Mouse (Mus musculus): ENCODE results near the gene Rabgap1l. TPM values are rescaled to one million over a fixed set of nuclear protein-coding genes. Genes with fewer than 3 reads are reported as not detected.
A peak's percentile ranks its signal among the peaks of the same experiment; 100 is the strongest.

Rabgap1l gene
- polyA plus RNA-seq, 1 experiment from 2014 or later: 21.3 TPM

DNA sequence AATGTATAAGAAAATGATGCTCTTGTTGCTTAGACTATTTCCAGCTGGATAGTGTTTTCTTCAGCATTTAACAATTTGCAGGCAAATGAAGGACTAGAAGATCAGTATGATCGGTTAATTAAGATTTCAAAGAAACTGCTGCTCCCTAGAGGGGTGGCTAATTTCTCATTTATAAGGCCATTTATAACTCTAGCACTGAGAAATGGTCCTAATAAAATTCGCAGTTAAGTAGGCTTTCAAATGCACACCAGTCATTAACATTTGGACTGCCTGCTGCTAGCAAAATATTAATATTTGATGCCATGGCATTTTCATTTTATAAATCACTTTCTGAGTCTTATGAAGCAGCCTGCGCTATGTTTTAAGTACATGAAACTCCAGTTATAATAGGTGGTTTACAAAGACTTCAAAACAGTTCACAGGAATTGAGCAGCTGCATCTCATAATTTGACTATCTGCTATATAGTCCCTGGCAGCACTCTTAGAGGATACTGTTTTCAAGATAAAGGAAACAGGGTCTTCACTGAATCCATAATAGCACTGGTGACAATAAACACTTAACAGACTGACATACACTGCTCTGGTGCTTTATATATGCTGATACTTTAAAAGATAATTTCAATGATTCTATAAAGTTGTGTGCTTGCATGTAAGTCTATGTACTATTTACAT, 296.0 kb downstream of the Rabgap1l start:
- H3K4me3 ChIP-seq: no peak overlapping the region
- no peak for ATAC-seq
- no peaks in the 10 kb centered on the region for H3K27me3 ChIP-seq
- no peaks in the 10 kb centered on the region for H3K9me3 ChIP-seq (replicated peaks)
- H3K9ac ChIP-seq: no peak overlapping the region
- H3K27ac ChIP-seq: no peak overlapping the region
- no peaks in the 10 kb centered on the region for H3K4me1 ChIP-seq
- 62% methylated on average over 3 of the region's 3 CpGs for WGBS
- H3K36me3 ChIP-seq (ENCODE audit: poor library complexity, severe bottlenecking): no peaks in the 10 kb centered on the region
- no peak overlapping the region for H3K4me2 ChIP-seq

DNA sequence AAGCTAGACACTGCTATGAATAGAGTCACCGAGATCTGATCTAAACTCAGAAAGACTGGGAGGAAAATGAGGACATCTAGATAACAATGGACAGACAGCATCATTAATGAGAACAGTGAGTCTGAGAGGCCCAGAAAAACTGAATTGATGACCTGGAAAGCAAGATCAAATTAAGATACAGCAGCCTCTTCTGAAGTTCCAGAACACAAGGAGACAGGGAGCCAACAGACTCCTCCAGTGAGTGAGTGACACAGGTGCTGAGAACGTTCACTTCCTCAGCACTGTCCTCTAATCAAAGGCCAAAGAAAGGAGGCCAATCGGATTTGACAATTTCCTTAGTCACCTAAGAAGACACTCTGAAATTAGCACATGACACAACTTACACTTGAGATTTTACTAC, 307.3 kb downstream of the Rabgap1l start:
- Histone ChIP-seq H3K27me3 (no peaks in the 10 kb centered on the region), H3K27ac (no peak overlapping the region), H3K9me3 (replicated peaks) (no peaks in the 10 kb centered on the region), H3K9ac (no peak overlapping the region), H3K36me3 (ENCODE audit: poor library complexity, severe bottlenecking) (no peaks in the 10 kb centered on the region), H3K4me1 (no peaks in the 10 kb centered on the region), H3K4me2 (no peak overlapping the region), H3K4me3 (no peak overlapping the region)
- 57% methylated on average over 3 of the region's 3 CpGs for WGBS
- no peak for ATAC-seq

DNA sequence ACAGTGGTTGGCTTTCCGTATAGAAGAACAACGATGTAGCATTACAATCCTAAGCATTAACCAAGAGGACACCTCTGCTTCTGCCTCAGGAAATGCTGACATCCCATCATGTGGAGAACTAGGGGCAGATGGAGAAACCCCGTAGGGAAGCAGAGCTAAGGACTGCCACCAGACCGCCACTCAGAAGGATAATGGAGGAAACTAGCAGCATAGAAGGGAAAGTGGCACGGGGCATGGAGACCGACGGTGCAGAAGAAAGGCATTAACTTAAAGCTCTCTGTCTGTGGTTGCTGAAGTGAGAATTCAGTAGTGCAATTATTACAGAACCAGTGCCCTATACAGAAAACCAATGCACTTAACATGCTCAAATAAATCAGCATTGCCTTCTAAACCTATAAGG, 308.0 kb downstream of the Rabgap1l start:
- H3K36me3 ChIP-seq (ENCODE audit: poor library complexity, severe bottlenecking): no peaks in the 10 kb centered on the region
- peak; percentile 53; the same call in 1 of the 2 replicates for ATAC-seq
- 44% methylated on average over 7 of the region's 7 CpGs for WGBS
- H3K27ac ChIP-seq: no peak overlapping the region
- no peaks in the 10 kb centered on the region for H3K9me3 ChIP-seq (replicated peaks)
- H3K27me3 ChIP-seq: no peaks in the 10 kb centered on the region
- no peak overlapping the region for H3K4me2 ChIP-seq
- no peaks in the 10 kb centered on the region for H3K4me1 ChIP-seq
- H3K9ac ChIP-seq: no peak overlapping the region
- no peak overlapping the region for H3K4me3 ChIP-seq

GRCm38 (mm10) chr1:160481643-160482042, 311.4 kb downstream of the Rabgap1l start:
- H3K9me3 ChIP-seq (replicated peaks): no peaks in the 10 kb centered on the region
- WGBS: 85% methylated on average over 2 of the region's 2 CpGs
- H3K4me3 ChIP-seq: no peak overlapping the region
- no peaks in the 10 kb centered on the region for H3K4me1 ChIP-seq
- H3K27ac ChIP-seq: no peak overlapping the region
- H3K4me2 ChIP-seq: no peak overlapping the region
- H3K36me3 ChIP-seq (ENCODE audit: poor library complexity, severe bottlenecking): no peaks in the 10 kb centered on the region
- no peak overlapping the region for H3K9ac ChIP-seq
- no peaks in the 10 kb centered on the region for H3K27me3 ChIP-seq
- no peak for ATAC-seq

DNA sequence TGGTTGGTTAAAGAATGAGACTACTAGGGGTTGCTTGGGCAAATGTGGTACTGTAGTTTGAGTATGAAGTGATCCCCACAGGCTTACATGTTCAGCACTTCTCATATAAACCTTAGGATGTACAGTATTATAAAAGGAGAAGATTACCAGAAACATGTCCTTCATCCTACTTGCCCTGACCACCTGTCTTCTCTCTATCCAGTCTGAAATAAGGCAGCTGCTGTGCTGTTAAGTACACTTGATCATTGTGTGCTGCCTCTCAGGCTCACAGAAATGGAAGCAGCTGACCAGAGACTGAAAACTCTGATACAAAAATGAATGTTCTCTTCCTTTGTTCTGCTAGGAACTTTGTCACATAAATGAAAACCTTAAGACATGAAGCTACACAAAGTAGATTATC, 325.6 kb downstream of the Rabgap1l start:
- Histone ChIP-seq H3K9ac (no peak overlapping the region), H3K36me3 (ENCODE audit: poor library complexity, severe bottlenecking) (no peaks in the 10 kb centered on the region), H3K27me3 (no peaks in the 10 kb centered on the region), H3K9me3 (replicated peaks) (no peaks in the 10 kb centered on the region), H3K27ac (no peak overlapping the region), H3K4me3 (no peak overlapping the region), H3K4me2 (no peak overlapping the region), H3K4me1 (no peaks in the 10 kb centered on the region)
- no peak for ATAC-seq

- H3K36me3 ChIP-seq (ENCODE audit: poor library complexity, severe bottlenecking): no peaks in the 10 kb centered on the region
- no peaks in the 10 kb centered on the region for H3K4me1 ChIP-seq
- no peak overlapping the region for H3K4me2 ChIP-seq
- no peak for ATAC-seq
- H3K9me3 ChIP-seq (replicated peaks): no peaks in the 10 kb centered on the region
- no peaks in the 10 kb centered on the region for H3K27me3 ChIP-seq
- H3K9ac ChIP-seq: no peak overlapping the region
- H3K4me3 ChIP-seq: no peak overlapping the region
- H3K27ac ChIP-seq: no peak overlapping the region
Observed at GRCm38 (mm10) chr1:160465186-160465585, 327.8 kb downstream of the Rabgap1l start.

DNA sequence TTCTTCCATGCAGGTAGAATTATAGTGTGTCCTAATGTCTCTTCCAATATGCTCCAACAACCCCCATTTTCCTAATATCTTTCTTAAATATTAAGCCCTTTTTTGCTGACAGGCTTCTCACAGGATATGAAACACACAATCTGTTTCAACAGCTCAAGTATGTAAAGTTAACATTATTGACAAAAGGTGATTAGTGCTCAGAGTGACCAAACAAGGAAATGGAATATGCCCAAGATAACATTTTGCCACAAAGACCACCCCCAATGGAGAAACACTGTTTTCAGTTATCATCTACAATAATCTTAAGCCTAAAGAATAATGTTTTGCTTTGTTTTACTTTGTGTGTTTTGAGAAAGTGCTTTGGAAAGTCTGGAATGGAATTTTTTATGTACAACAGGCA, 328.9 kb downstream of the Rabgap1l start:
- Histone ChIP-seq H3K4me2 (no peak overlapping the region), H3K9me3 (replicated peaks) (no peaks in the 10 kb centered on the region), H3K4me3 (no peak overlapping the region), H3K9ac (no peak overlapping the region), H3K27me3 (no peaks in the 10 kb centered on the region), H3K27ac (no peak overlapping the region), H3K4me1 (no peaks in the 10 kb centered on the region), H3K36me3 (ENCODE audit: poor library complexity, severe bottlenecking) (no peaks in the 10 kb centered on the region)
- ATAC-seq: no peak

DNA sequence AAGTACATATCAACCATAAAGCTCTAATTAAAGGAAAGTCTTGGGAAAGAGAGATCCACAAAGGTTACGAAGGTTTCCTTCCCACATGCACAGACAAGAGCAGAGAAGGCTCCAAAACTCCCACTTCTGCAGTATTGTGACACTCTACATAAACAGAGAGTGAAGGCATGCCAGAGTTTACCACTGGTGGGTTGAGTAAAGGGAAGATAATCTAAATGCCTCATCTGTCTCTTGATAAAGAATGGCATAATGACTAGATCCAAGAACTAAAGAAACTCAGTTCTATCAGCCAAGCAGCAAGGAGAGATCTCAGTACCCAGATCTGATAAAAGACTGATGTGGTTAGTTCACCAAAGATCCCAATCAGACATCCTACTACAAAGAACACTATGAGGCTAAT, 332.7 kb downstream of the Rabgap1l start:
- H3K36me3 ChIP-seq (ENCODE audit: poor library complexity, severe bottlenecking): no peaks in the 10 kb centered on the region
- no peak overlapping the region for H3K4me3 ChIP-seq
- no peaks in the 10 kb centered on the region for H3K4me1 ChIP-seq
- no peak overlapping the region for H3K9ac ChIP-seq
- H3K27me3 ChIP-seq: no peaks in the 10 kb centered on the region
- no peak for ATAC-seq
- H3K4me2 ChIP-seq: no peak overlapping the region
- no peak overlapping the region for H3K27ac ChIP-seq
- H3K9me3 ChIP-seq (replicated peaks): no peaks in the 10 kb centered on the region
- 98% methylated on average over 1 of the region's 1 CpGs for WGBS

DNA sequence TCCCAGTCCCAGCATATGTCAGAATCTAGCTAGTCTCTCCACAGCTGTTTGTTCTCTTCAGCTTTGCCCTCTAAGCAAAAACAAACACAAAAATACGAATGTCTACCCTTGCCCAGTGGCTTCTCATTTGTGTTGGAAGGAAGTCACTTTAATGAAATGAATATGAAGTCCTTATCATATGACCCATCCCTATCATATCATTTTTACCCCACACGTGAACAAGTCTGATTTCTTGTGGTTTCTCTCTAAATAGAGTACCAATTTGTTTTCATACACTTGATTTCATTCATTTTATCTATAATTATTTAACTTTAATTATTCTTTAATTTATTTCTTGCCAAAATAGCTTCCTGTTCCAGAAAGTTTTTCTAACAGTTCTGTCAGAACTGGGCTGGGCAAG, 341.3 kb downstream of the Rabgap1l start:
- ATAC-seq: no peak
- Histone ChIP-seq H3K4me2 (no peak overlapping the region), H3K9me3 (replicated peaks) (no peaks in the 10 kb centered on the region), H3K27me3 (no peaks in the 10 kb centered on the region), H3K36me3 (ENCODE audit: poor library complexity, severe bottlenecking) (no peaks in the 10 kb centered on the region), H3K4me3 (no peak overlapping the region), H3K27ac (no peak overlapping the region), H3K4me1 (no peaks in the 10 kb centered on the region; the same call in 1 of the 2 replicates), H3K9ac (no peak overlapping the region)
- 79% methylated on average over 2 of the region's 2 CpGs for WGBS

GRCm38 (mm10) chr1:160448681-160449080, 344.3 kb downstream of the Rabgap1l start:
- 56% methylated on average over 2 of the region's 2 CpGs for WGBS
- Histone ChIP-seq H3K36me3 (ENCODE audit: poor library complexity, severe bottlenecking) (no peaks in the 10 kb centered on the region), H3K4me1 (no peaks in the 10 kb centered on the region; the same call in 1 of the 2 replicates), H3K9ac (no peak overlapping the region), H3K27ac (no peak overlapping the region), H3K4me2 (no peak overlapping the region), H3K4me3 (no peak overlapping the region), H3K9me3 (replicated peaks) (no peaks in the 10 kb centered on the region), H3K27me3 (no peaks in the 10 kb centered on the region)
- ATAC-seq: no peak

GRCm38 (mm10) chr1:160446823-160447222, 346.2 kb downstream of the Rabgap1l start:
- no peak for ATAC-seq
- no peaks in the 10 kb centered on the region for H3K36me3 ChIP-seq (ENCODE audit: poor library complexity, severe bottlenecking)
- no peaks in the 10 kb centered on the region for H3K9me3 ChIP-seq (replicated peaks)
- no peak overlapping the region for H3K4me3 ChIP-seq
- no peak overlapping the region for H3K4me2 ChIP-seq
- peaks cover 1% of the 10 kb centered on the region; the same call in 1 of the 2 replicates for H3K4me1 ChIP-seq
- H3K27ac ChIP-seq: no peak overlapping the region
- WGBS: 83% methylated on average over 1 of the region's 1 CpGs
- no peaks in the 10 kb centered on the region for H3K27me3 ChIP-seq
- H3K9ac ChIP-seq: no peak overlapping the region

DNA sequence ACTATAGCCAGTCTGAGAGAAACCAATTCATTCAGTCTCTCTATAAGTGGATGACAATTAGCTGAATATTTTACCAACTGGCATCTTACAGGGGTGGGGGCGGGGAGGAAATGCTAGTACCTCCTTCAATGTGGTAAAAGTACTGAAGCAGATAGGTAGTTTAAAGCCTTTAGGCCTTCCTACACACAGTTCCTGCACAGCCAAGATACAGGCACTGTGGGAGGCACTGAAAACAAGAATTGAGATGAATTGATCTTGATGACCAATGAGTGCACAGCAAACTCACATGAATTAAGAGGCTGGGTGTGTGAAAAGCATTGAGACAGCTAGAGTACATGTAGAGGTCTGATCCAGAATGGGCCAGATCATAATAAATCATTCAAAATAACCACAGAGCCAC, 349.5 kb downstream of the Rabgap1l start:
- Histone ChIP-seq H3K36me3 (ENCODE audit: poor library complexity, severe bottlenecking) (no peaks in the 10 kb centered on the region), H3K9ac (no peak overlapping the region), H3K9me3 (replicated peaks) (no peaks in the 10 kb centered on the region), H3K27me3 (no peaks in the 10 kb centered on the region), H3K27ac (no peak overlapping the region), H3K4me3 (no peak overlapping the region), H3K4me1 (peaks cover 7% of the 10 kb centered on the region), H3K4me2 (no peak overlapping the region)
- WGBS: 73% methylated on average over 1 of the region's 1 CpGs
- ATAC-seq: no peak

GRCm38 (mm10) chr1:160441679-160442078, 351.3 kb downstream of the Rabgap1l start:
- Histone ChIP-seq H3K4me3 (no peak overlapping the region), H3K36me3 (ENCODE audit: poor library complexity, severe bottlenecking) (no peaks in the 10 kb centered on the region), H3K4me2 (no peak overlapping the region), H3K27me3 (no peaks in the 10 kb centered on the region), H3K4me1 (peaks cover 7% of the 10 kb centered on the region; the same call in 1 of the 2 replicates), H3K27ac (no peak overlapping the region), H3K9ac (no peak overlapping the region), H3K9me3 (replicated peaks) (no peaks in the 10 kb centered on the region)
- no peak for ATAC-seq
- WGBS: 77% methylated on average over 2 of the region's 2 CpGs
